Mouse (Mus musculus) testis, adult 2 months (tissue): ENCODE data around the gene Ccdc146. TPM values are rescaled to one million over a fixed set of nuclear protein-coding genes. Genes with fewer than 3 reads are reported as not detected.
"Not testable (repeated sequence)": the region's sequence is repeated elsewhere in the genome, so short reads cannot be mapped to it uniquely, and the experiment has no call there.

Experiments
- H3K27ac ChIP-seq: fragments of 200-500 bp; 2 replicates; pipeline ENCODE4 v1.5.1; 2012; ENCODE audit warnings: low read depth, low read length; ENCODE audit not compliant: control insufficient read depth, insufficient read depth
- H3K27me3 ChIP-seq: fragments of 200-500 bp; 2 replicates; pipeline ENCODE4 v1.6.1; 2012; ENCODE audit warnings: mild to moderate bottlenecking, low read length, moderate library complexity; ENCODE audit not compliant: control insufficient read depth, insufficient read depth
- H3K36me3 ChIP-seq: fragments of 200-500 bp; 2 replicates; pipeline ENCODE4 v1.6.1; 2012; ENCODE audit warnings: mild to moderate bottlenecking, low read length; ENCODE audit not compliant: control insufficient read depth, insufficient read depth
- H3K4me1 ChIP-seq: fragments of 200-500 bp; 2 replicates; pipeline ENCODE4 v1.6.1; 2012; ENCODE audit warnings: low read length; ENCODE audit not compliant: control insufficient read depth, insufficient read depth
- H3K4me3 ChIP-seq: fragments of 200-500 bp; 2 replicates; pipeline ENCODE4 v1.5.1; 2012; ENCODE audit warnings: low read depth, mild to moderate bottlenecking, low read length, moderate library complexity, mixed read lengths; ENCODE audit not compliant: control insufficient read depth
- CTCF ChIP-seq: fragments of 200-500 bp; IDR thresholded peaks from 2 replicates; pipeline ENCODE4 v1.5.1; 2012; ENCODE audit warnings: low read depth, mild to moderate bottlenecking, inconsistent platforms, low read length, moderate library complexity; ENCODE audit not compliant: control insufficient read depth, insufficient read depth, insufficient replicate concordance
- POLR2A ChIP-seq: fragments of 200-500 bp; IDR thresholded peaks from 2 replicates; pipeline ENCODE4 v1.6.1; 2012; ENCODE audit warnings: low read depth, mild to moderate bottlenecking, inconsistent platforms, low read length, moderate library complexity; ENCODE audit not compliant: control insufficient read depth
- polyA plus RNA-seq: library from polyadenylated mRNA; depleted of rRNA; stranded (reverse); fragments of >200 nt; gene quantifications from 2 replicates; pipeline ENCODE4 v1.2.3, GENCODE M21; 2012

The Ccdc146 gene
- polyA plus RNA-seq, 1 experiment = 19.0 TPM

- Histone ChIP-seq H3K27me3 (no peaks in the 10 kb centered on the region), H3K36me3 (no peaks in the 10 kb centered on the region), H3K4me1 (no peaks in the 10 kb centered on the region), H3K27ac (no peak overlapping the region), H3K4me3 (no peak overlapping the region)
- no peak for TF ChIP-seq CTCF
- no peak for TF ChIP-seq POLR2A
Measured at GRCm38 (mm10) chr5:21358648-21359047, 65.8 kb downstream of the Ccdc146 start.

DNA sequence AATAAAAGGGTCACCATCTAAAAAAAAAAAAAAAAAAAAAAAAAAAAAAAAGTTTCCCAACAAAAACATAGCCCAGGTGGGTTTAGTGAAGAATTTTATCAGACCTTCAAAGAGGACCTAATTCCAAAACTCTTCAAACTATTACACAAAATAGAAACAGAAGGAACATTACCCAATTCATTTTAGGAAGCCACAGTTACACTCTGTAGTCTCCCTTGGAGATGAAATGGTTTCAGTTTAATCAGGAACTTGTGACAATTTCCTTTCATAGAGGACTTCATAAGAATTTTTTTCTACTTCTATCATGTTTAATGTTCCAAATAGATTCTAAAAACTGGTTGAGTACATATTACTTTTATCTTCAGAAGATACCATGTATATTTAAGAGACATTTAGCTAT is 72.8 kb downstream of the Ccdc146 start:
- Histone ChIP-seq H3K36me3 (no peaks in the 10 kb centered on the region), H3K27ac (no peak overlapping the region), H3K27me3 (no peaks in the 10 kb centered on the region), H3K4me1 (no peaks in the 10 kb centered on the region), H3K4me3 (no peak overlapping the region)
- TF ChIP-seq POLR2A (no peak), CTCF (no peak)

- no peak overlapping the region for H3K4me3 ChIP-seq
- H3K27me3 ChIP-seq = no peaks in the 10 kb centered on the region
- peak overlapping the region; percentile 62; the same call in 1 of the 2 replicates for H3K27ac ChIP-seq
- no peak for TF ChIP-seq POLR2A
- TF ChIP-seq CTCF = no peak
- H3K36me3 ChIP-seq = no peaks in the 10 kb centered on the region
- H3K4me1 ChIP-seq = no peaks in the 10 kb centered on the region
Measured at GRCm38 (mm10) chr5:21348366-21348765, 76.1 kb downstream of the Ccdc146 start.

DNA sequence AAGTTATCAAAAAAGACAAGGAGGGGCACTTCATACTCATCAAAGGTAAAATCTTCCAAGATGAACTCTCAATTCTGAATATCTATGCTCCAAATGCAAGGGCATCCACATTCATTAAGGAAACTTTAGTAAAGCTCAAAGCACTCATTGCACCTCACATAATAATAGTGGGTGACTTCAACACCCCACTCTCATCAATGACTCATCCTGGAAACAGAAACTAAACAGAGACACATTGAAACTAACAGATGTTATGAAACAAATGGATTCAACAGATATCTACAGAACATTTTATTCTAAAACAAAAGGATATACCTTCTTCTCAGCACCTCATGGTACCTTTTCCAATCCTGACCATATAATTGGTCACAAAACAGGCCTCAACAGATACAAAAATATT is 82.2 kb downstream of the Ccdc146 start:
- not testable (repeated sequence) for H3K4me3 ChIP-seq, H3K36me3 ChIP-seq, H3K27ac ChIP-seq, H3K27me3 ChIP-seq, H3K4me1 ChIP-seq

DNA sequence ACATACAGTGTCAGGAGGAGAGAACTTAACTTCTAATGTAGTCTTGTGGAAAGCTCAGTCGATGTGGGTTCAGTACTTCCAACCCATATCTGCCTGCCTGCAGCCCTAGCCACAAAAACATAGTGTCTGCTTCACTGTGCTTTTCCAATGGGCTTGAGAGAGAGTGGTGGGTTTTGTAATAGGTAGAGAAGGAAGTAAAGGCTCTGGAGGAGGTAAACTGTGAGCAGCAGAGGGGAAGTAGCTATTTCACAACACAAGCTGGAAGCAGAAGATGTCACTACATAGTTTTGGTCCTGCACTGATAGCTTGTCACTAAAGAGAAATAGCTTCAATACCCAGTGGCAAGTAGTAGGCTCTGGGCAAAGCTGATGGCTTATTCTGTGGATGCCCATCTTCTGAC is 92.4 kb downstream of the Ccdc146 start:
- TF ChIP-seq CTCF (no peak), POLR2A (no peak)
- Histone ChIP-seq H3K27ac (no peak overlapping the region), H3K4me1 (peaks cover 3% of the 10 kb centered on the region), H3K36me3 (no peaks in the 10 kb centered on the region), H3K27me3 (no peaks in the 10 kb centered on the region), H3K4me3 (no peak overlapping the region)

GRCm38 (mm10) chr5:21331656-21332055 is 92.8 kb downstream of the Ccdc146 start:
- Histone ChIP-seq H3K36me3 (no peaks in the 10 kb centered on the region), H3K27me3 (no peaks in the 10 kb centered on the region)

DNA sequence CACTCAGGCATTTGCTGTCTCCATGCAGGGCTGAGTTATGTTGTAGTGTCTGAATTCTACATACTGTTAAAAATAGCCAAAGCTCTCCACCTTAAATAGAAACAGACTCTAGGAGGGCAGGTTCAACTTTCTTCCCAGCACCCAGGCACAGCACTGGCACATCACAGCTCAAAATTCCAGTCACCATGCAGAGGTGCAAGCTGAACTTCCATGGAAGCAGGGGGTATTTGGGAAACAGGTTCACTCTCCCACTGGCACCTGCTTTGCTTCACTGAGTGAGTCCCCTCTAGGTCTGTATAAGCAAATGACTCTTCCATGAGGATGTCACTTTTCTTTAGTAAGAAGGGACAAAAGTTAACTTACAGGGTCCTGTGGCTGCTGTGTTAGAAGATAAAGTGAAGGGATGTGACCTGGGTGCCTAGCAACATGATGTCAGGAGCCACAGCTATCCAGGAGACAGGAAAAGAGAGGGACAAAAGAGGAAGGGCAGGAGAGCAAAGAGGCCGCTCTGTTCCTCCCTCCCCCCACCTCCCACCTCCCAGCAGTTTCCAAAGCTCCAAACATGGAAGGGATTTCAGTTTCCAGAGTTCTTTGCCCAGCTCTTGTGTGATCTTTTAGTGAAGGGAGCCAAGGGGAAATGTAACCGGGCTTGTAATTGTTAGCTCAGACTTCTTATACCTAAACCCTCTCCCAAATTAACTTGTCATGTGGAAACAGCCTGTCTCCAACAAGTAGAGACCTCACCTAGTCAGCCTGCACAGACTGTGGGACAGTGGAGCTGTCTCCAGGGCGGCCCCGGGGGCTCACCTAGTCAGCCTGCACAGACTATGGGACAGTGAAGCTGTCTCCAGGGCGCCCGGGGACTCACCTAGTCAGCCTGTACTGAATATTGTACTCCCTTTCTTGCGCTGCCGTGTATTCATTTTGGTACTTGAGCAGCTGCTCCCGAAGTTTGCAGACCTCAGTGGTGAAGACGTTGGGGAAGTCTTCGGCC is 94.5 kb downstream of the Ccdc146 start:
- Histone ChIP-seq H3K36me3 (no peaks in the 10 kb centered on the region), H3K27me3 (no peaks in the 10 kb centered on the region), H3K4me3 (no peak overlapping the region), H3K27ac (peak overlapping the region; percentile 61; the same call in 1 of the 2 replicates), H3K4me1 (peaks cover 3% of the 10 kb centered on the region)
- no peak for TF ChIP-seq CTCF
- TF ChIP-seq POLR2A = no peak

More at GRCm38 (mm10) chr5:21331656-21332055, 92.8 kb downstream of the Ccdc146 start:
- H3K4me3 ChIP-seq = no peak overlapping the region
- TF ChIP-seq POLR2A (no peak), CTCF (no peak)
- peaks cover 3% of the 10 kb centered on the region for H3K4me1 ChIP-seq
- no peak overlapping the region for H3K27ac ChIP-seq
